Mouse (Mus musculus): ENCODE results near the gene Ghdc.

DNA sequence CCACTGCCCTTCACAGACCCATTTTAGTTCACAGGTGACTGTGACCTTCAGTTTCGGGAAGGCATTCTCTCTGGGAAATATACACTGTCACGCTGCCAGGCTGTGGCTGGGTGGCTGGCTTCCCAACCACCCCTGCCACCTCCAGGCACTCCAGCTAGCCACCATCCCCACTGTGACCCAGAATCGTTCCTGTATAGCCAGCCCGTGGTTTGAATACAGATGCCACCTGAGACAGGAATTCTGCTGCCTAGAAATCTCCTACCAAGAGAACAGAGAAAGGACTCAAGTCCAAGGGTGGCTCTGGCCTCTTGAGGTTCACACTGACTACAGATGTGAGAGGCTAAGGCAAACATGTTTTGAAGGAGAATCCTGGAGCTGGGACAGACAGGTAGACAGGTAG, 51.9 kb downstream of the Ghdc start:
- TF ChIP-seq TAL1 (conservative IDR thresholded peaks at IDR 0.05; ENCODE audit: low read depth, low read length) (no peak), CTCF (IDR thresholded peaks at IDR 0.05; ENCODE audit: low read depth, low read length) (no peak), GATA1 (IDR thresholded peaks at IDR 0.05; ENCODE audit: borderline replicate concordance, low read length) (no peak)
